Mouse (Mus musculus) adrenal gland, adult 18-20 months (tissue): ENCODE measurements around the gene Pitx3. TPM values are rescaled to one million over a fixed set of nuclear protein-coding genes. Genes with fewer than 3 reads are reported as not detected.
A peak's percentile ranks its signal among the peaks of the same experiment; 100 is the strongest.
"Not testable (repeated sequence)": the region's sequence is repeated elsewhere in the genome, so short reads cannot be mapped to it uniquely, and the experiment has no call there.

ENCODE experiments used
- DNase-seq, 2 experiments: peaks; one replicate each; pipeline ENCODE4 v3.0.0; 2021 to 2022; ENCODE audit warnings: low spot score in 2 of 2
- long read RNA-seq, 2 experiments: library from polyadenylated mRNA; stranded (forward); transcript quantifications; one replicate each; pipeline ENCODE4 v2.0.0; 2021
- total RNA-seq, 2 experiments: library from RNA; stranded (reverse); gene quantifications; 1 replicate in 1 of 2; 2 replicates in 1 of 2; pipeline ENCODE4 v1.2.3; 2021

Pitx3 gene
- total RNA-seq, result not detected
- long read RNA-seq, experiment 1, partial matches to known transcripts, result 0 of 1 reads
- long read RNA-seq, experiment 1, other reads (novel, unspliced or antisense), result 0 of 1 reads
- long read RNA-seq, experiment 2, result 0 reads

DNA sequence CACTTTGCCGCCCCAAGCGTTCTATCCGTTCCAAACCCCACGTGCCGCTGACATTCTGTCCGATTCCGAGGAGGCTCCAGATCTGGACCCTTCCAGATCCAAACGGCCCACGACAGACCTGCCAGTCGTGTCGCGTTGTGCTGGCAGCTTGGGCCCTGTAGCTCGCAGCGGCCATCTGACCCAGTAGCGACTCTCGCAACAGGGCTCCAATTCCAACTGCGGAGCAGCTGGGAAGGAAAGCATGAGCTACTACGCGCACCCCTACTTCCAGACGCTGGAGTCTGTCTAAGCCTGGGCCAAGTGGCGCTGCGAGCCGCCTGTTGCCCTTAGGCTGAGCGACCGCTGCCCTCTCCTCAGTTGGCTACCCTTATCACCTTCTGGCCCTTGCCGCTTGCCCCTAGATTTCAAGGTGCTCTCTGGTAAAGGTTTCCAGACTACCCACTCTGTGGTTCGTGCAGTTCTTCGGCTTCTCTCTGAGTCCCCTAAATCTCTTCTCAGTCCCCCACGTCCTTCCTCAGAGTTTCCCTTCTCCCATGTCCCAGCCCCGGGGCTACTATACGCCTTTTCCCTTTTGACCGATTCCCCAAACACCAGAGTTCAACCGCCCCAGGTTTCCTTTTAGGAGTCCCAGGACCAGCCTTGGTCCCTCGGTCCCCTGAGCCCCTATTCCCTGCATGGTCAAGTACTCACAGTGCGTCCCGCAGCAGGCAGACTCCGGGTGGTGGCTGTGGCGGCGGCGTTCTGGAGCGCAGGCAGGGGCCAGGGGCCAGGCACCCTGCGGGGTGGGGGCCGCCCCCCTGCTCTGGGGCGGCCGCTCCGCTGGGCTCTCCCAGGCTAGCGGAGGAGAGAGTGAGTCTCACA, at the start of gene Pitx3:
Gene Pitx3, minus strand, starts transcription at position 816 of the 861 bp plus-strand sequence.
- DNase-seq, result peak in 1 of 2 experiments; percentile 29

DNA sequence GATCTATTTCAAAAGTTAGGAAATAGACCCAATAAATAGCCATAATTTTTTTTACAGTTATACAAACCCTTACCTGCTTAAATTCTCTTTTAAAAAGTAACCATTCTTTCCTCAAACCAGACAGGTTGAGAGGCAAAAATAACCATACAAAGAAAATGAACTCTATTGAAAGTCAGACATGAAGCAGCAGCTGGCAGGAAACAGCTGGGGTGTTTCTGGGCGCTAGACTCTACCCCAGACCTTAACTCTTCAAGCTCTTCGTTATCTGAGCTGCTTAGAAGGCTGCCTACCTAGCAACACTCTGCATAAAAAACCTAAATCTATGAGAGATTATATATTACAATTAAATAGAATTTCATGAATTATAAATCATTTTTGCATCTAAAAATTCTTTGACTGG, 39.1 kb upstream of the Pitx3 start:
- no peak for DNase-seq

DNA sequence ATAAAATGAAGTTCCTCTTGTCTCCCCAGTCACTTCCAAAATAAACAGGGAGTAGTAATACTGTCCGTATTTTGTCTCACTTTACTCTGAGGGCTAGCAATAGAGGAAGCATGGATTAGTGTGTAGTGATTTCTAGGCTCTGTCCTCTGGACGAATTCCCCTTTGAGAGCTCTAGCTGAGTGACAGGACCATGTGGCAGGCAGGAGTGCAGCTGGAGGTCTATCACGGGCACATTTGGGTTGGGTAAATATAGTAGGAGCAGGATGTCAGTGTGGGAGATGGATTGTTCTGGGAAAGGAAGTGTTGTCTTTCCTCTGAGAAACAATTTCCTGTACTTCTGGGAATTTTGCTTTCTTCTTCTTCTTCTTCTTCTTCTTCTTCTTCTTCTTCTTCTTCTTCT, 38.5 kb upstream of the Pitx3 start:
- no peak for DNase-seq

DNA sequence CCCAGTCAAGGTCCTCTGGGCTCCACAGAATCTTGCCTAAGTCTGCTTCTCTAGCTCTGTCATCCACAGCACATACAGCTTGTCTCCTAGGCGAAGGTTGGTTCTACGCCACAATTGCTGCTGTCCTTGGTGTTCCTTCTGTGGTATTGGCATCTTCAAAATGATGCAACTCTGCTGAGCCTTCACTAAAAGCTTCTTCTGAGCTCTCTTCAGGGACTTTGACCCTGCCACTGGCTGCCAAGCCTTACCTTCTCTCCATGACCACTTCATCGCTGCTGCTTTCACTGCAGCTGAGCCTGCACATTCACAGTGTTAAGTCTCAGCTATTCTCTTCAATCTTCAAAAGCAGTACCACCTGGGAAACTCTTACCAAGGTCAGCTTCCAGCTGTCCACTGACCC, 34.1 kb upstream of the Pitx3 start:
- DNase-seq, result no peak

DNA sequence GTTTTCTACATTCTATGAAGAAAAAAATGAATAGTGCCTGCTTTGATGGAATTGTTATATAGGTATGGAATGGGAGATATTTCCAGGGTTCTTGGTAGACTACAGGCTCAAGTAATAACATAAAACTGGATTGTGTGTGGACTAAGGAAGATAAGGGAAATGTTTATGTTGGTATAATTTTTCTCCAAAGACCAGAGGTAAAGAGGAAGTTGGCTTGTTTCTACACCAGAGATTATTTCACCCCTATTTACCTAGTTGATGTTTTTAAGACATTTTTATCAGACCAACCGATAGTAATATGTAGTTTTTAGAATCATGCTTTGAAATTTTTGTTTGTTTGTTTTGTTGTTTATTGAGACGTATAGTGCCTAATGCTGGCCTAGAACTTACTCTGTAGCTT, 32.1 kb upstream of the Pitx3 start:
- DNase-seq, result no peak

DNA sequence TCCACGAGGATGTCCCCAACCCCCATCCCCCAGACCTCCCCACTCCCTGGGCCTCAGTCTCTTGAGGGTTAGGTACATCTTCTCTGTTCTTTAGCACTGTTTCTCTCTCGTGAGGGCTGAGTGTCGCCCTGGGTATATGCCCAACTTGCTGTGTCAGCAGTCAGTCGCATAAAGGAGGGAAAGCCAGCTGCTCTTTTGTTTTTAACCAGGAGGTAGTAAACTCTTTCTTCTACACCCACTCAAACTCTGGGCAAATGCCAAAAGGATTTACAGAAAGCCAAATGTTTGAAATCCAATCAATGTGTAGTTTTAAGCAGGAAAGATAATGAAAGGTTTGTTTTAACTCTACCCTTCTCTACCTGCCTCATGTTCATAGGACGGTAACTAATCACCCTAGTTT, 28.9 kb upstream of the Pitx3 start:
- DNase-seq, result no peak

DNA sequence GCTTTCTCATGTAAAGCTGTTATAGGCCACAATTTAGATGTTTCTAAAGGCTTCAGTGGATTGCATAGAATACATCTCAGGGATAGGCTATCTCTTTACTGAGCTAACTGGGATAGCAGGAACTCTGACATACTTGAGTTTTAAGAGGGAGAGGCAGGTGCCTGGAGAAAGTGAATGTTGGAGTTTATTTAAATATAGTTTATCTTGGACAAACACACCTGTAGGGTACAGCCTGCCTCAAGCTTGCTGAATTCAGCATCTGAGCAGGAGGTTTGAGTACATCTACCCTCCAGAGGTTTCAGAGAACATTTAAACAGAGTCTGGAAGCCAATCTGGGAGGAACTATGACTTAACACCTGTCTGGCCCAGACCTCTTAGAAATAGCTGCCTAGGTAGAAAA, 27.0 kb upstream of the Pitx3 start:
- DNase-seq, result no peak

DNA sequence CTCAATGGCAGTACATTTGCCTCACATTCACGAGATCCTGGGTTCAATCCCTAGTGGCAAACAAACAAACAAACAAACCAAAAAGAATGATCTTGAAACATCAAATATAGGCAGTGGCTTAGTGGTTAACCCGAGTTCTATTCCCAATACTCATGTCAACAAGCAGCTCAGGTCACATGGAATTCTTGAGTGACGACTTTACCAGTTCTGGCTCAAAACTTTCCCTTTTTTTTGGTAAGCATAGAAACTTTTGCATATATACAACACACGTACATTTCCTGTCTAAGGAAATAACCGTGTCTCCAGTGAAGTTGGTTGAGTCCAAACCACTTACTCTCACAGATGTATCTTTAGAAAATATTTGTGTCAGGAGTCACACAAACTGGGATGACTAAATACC, 24.4 kb upstream of the Pitx3 start:
- no peak for DNase-seq

DNA sequence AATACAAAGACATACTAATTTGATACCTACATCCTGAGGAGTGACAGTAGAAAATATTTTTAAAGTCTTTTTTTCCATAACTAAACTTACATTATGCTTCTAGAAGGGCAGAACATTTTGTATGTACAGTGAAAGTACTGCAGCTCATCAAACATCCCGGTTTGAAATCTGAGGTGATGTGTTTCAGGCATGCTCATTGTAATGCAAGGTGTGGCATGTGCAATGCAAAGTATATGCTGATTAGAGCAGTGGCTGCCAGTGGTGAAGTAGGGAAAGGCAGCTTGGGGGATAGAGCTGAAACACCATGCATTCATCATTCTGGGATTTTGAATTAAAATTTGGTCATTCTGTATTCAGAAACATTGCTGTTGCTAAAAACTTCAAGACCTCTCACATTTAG, 21.8 kb upstream of the Pitx3 start:
- DNase-seq, result no peak

DNA sequence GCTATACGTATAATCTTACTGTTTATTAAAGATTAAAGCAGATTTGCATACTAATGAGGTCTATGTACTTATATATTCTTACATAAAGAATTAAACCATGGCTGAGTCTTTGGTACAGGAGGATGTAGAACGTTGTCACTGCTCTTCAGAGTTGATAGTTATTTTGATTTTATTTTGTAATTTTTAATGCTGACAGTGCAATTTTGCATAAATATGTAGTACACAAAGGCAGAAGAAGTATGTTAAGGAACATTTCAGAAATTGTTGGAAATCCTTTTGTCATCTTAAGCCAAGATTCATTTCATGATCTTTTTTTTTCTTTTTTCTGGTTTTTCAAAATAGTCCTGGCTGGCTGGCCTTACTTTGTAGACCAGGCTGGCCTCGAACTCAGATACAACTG, 21.3 kb upstream of the Pitx3 start:
- no peak for DNase-seq

DNA sequence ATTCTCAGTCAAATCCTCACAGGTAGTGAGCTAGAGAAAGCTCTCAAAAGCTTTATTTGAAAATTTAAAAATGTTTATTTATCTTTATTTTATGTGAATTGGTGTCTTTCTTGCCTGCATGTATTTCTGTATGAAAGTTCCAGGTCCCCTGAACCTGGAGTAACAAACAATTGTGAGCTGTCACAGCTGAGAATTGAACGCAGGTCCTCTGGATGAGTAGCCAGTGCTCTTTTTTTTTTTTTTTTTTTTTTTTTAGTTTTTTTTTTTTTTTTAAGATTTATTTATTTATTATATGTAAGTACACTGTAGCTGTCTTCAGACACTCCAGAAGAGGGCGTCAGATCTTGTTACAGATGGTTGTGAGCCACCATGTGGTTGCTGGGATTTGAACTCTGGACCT, 19.0 kb upstream of the Pitx3 start:
- not testable (repeated sequence) for DNase-seq

DNA sequence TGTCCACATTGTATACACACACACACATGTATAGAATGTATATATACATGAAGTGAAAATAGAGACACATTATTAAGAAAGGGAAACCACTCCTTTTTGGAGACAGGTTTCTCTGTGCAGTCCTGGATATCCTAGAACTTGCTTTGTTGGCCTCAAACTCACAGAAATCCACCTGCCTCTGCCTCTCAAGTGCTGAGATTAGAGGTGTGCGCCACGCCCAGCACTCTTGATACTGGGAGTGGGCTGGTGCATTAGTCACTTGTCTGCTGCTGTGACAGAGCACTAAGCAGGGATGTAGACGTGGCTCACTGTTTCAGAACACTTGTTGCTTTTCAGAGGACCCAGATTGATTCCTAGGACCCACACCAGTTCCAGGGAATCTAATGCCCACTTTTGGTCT, 17.8 kb upstream of the Pitx3 start:
- DNase-seq, result no peak

DNA sequence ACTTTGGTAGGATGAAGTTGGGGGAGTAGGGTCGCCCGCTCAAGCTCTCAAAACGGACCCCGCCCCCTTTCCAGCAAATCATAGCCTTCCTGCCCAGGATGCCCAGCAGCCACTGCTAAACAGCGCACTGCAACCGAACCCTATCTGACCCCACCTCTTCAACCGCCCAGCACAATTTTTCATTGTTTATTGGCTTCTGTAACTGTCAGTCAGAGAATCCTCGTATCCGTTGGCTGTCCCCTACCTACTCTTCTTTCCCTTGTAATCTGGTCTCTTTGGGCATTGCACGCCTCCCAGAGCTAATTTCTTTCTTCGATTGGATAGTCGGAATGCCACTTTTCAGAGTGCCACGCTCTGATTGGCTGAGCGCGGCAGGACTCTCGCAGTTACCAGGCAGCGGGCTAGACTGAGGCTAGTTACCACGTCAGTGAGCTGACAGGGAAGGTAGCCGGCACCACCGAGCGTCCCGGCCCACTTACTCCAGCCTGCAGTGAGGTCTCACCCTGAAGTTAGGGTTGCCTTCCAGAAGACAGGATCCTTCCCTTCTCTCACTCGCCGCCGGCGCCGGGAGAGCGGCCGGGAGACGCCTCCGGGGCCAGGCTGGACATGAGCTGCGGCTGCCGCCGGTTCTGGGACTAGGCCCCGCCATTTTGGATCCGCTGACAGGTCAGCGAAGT, 4.1 kb upstream of the Pitx3 start, which contains the start of gene Gbf1:
Gene Gbf1, plus strand, starts transcription at position 383 of the 677 bp plus-strand sequence.
- peak; percentile 81 to 83 for DNase-seq

DNA sequence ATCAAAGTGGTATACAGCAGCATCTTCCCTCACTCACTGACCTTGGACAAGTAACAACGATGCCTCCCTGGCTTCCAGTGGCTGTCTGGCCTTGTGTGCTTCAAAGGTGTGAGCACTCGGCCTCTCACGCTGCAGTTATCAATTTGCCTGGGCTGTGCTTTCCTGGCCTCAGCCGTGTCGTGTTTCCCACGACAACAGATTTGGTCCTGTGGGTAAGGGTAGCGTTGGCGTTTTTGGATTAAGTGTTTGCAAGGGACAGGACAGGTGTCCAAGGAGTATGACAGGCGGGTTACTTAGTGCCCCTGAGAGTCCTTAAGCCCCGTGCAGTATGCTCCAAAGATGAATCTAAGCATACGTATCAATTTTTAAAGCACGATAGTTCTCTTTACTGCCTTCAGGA, 965 bp upstream of the Pitx3 start:
- DNase-seq, result no peak

DNA sequence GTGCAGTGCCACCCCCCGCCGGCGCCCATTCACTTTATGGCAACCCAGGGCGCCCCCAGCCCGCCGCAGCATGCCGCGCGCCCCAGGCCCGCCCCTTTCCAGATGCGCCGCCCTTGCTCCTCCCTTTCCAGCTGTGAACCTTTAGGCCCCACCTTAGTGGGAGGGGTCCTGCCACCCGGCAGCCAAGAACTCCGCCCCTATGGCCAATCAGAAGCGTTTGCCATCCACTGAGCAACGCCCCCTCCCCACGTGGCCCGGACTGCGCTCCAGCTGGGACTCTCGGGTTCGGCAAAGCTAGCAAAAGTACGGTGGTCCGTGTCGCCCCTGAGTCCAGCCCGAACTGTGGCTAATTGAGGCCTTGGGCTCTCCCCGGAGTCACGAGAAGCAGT, 240 bp upstream of the Pitx3 start:
- DNase-seq, result peak; percentile 78 to 80

DNA sequence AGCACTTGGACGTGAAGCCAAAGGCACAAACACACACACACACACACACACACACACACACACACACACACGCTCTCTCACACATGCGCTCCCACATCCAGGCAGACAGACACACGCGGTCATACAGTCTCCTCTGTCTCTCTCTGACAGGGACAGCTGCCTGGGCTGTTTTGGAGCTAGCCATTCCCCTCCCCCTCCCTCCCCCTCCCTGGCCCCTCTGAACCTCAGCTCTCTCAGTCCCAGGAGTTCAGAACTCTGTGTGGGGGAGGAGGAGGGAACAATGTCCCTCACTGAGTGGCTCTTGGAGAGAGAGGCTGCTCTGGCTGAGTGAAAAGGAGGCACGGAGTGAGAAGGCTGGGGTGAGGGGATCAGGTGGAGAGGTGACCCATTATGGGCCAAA, 7.0 kb downstream of the Pitx3 start:
- DNase-seq, result no peak

DNA sequence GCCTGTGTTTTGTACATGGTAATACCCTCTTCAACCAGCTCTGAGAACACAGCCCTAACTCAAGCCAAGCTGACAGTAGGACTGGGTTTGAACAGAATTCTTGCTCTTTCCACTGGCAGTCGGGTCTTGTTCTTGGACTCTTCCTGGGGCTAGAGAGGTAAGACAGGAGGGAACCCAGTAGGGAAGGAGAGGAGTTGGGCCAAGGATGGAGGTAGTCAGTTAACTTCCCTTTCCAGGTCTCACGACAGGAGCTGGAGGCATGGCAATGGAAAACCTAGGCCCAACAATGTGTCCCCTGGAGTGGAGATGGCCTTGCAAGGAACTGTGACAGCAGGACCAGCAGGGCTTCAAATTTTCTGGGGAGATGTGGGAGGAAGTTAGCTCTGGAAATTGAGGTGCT, 7.8 kb downstream of the Pitx3 start:
- DNase-seq, result no peak

DNA sequence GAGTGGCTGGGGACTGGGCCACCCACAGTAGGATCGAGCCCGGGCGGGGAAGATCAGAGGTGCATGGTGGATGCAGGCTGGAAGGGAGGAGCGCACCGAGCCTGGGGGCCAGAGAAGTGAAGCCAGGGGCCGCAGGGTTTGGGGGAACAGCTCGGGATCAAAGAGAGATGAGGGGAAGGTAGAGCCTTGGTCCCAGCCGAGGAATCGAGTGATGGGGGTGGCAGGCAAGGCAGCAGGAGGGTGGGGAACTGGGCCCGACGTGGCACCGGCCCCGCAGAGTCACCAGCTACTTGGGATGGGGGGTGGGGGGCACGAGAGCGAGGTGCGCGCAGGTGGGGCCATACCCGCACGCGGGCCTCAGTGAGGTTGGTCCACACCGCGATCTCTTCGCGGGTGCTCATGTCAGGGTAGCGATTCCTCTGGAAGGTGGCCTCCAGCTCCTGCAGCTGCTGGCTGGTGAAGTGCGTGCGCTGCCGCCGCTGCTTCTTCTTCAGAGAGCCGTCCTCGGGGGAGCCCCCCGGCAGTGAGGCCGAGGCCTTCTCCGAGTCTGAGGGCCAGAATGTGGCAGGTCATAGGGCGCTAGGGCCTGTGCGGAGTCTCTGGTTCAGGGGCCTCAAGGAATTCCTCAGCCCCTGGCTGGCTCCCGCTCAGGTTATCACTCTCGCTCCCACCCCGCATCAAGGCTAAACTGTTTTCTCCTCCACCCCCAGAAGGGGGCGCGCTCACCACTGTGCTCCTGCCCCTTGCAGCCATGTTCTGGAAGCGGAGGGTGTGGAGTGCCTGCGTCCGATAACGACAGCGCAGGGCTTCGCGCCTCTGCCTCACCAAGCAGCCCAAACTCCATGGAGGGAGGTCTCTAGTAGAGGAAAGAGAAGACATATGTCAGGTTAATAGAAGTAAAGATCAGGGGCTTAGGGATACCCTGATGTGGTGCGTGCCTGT, 11.2 kb downstream of the Pitx3 start:
- DNase-seq, result peak; percentile 72 to 83

DNA sequence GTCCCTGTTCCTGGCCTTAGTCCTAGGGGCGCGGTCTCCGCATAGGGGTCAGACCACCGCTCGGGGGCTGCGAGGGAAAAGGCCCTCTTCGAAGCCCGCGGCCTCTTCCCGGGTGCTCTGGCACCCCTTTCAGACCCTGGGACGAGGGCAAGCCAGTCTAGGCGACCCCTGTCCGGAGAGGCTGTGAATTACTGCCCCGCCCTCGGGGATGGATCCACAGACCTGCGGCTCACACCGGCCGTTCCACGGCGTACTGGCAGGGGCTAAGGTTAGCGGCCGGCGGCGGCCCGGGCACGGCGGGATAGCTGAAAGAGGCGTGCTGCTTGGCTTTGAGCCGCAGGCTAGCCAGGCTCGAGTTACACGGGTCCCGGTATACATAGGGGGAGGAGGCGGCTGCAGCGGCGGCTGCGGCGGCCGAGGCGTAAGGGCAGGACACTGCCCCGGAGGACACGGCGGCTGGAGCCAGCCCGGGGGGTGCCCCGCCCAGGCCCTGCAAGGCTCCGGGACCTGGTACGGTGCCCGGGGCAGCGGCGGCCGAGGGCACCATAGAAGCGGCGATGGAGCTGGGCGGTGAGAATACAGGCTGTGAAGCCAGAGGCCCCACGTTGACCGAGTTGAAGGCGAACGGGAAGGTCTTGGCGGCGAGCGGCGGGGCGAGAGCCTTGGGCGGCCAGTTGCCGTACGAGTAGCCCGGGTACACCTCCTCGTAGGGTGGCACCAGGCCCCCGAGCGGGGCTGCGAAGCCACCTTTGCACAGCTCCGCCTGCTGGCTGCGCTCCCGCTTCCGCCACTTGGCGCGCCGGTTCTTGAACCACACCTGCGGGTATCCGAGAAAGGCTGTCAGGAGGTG, 12.1 kb downstream of the Pitx3 start:
- peak; percentile 57 to 58 for DNase-seq

DNA sequence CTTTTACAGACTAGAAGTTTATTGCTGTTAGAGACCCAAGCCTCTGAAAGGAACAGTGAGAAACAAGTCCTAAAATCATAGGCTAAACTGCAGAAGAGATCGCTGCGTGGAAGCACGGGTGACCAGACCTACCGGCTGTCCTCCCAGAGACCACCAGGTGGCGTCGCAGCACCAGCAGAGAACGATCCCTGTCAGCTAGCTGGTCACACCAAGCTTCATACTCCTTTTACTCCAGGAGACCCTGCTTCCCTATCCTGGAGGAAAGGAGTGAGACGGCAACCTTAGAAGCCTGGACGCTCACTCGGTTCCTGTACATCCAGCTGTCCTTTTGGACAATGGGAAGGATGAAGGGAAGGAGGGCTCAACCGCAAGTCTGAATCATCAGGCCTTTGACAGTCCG, 12.8 kb downstream of the Pitx3 start:
- DNase-seq, result peak; percentile 89 to 93
